Mouse (Mus musculus) spleen, adult 10 weeks (tissue): Measurements from ENCODE around the gene Sdk1. TPM values are rescaled to one million over a fixed set of nuclear protein-coding genes. Genes with fewer than 3 reads are reported as not detected.

Experiments used
- polyA plus RNA-seq: library from polyadenylated mRNA; stranded (reverse); fragments of 350-450 nt; fragmentation: Illumina TruSeq; extraction: RNeasy Lipid Tissue Mini Kit (QIAGEN cat#74804); gene quantifications from one replicate; pipeline ENCODE4 v1.2.3, GENCODE M21; 2015; ENCODE audit warnings: low replicate concordance; ENCODE audit not compliant: insufficient read depth

The Sdk1 gene
- polyA plus RNA-seq: 0.28 TPM

GRCm38 (mm10) chr5:141240841-141241543 is at the start of gene Sdk1:
Gene Sdk1, plus strand, starts transcription at chr5:141241490.

Other genes starting within 250 kb of the Sdk1 start
- 32.7 TPM for gene Card11, start 240.9 kb upstream of the Sdk1 start, polyA plus RNA-seq